Mouse (Mus musculus) liver, adult 2 months (tissue): ENCODE measurements around the gene Pecam1.

Experiments
- CTCF ChIP-seq: fragments of 200-500 bp; IDR thresholded peaks from 2 replicates; pipeline ENCODE4 v1.5.1; 2011; ENCODE audit warnings: low read depth, low read length, control low read depth
- POLR2A ChIP-seq: fragments of 200-500 bp; IDR thresholded peaks from 2 replicates; pipeline ENCODE4 v1.6.1; 2011; ENCODE audit warnings: low read length, control low read depth; ENCODE audit not compliant: insufficient read depth; ENCODE audit errors: extremely low read depth

- TF ChIP-seq CTCF: no peak
- no peak for TF ChIP-seq POLR2A
Observed at GRCm38 (mm10) chr11:106667855-106668254, 82.6 kb downstream of the Pecam1 start.
